Mouse (Mus musculus): ENCODE data around the gene Ace. TPM values are rescaled to one million over a fixed set of nuclear protein-coding genes. Genes with fewer than 3 reads are reported as not detected.

The Ace gene
- polyA plus RNA-seq, 1 experiment: not detected

DNA sequence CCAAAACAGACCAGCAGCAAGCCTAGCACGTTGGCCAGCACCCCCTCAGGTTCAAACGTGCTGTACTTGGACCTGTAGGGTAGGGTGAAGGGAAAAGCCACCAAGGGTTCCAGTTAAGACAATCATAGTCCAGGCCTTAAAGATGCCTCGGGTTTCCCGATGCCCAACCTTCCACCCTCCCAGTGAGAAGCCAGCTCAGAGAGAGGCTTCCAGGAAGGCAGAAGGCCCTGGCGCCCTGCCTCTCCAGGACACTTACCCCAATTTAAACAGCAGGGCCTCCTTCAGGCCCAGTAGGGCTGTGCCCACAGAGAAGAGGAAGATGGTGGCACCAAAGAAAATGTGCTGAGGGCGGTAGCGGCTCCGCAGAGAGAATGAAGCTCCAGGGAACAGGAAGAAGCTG, 32.2 kb upstream of the Ace start:
- Histone ChIP-seq H3K9ac (ENCODE audit: low read depth, poor library complexity, severe bottlenecking) (no peak overlapping the region), H3K27me3 (ENCODE audit: control insufficient read depth, insufficient read depth, low read length, poor library complexity, severe bottlenecking) (no peaks in the 10 kb centered on the region), H3K4me1 (ENCODE audit: control insufficient read depth, insufficient read depth, low read length) (no peaks in the 10 kb centered on the region), H3K27ac (ENCODE audit: insufficient read depth, low read length) (no peak overlapping the region), H3K4me3 (ENCODE audit: low read depth, low read length) (no peak overlapping the region), H3K9me3 (replicated peaks; ENCODE audit: control insufficient read depth, insufficient read depth, low read length, poor library complexity, severe bottlenecking) (no peaks in the 10 kb centered on the region), H3K36me3 (ENCODE audit: control insufficient read depth, insufficient read depth, low read length, poor library complexity, severe bottlenecking) (no peaks in the 10 kb centered on the region)
- no peak for TF ChIP-seq CTCF (IDR thresholded peaks at IDR 0.05; ENCODE audit: low read depth, low read length)

DNA sequence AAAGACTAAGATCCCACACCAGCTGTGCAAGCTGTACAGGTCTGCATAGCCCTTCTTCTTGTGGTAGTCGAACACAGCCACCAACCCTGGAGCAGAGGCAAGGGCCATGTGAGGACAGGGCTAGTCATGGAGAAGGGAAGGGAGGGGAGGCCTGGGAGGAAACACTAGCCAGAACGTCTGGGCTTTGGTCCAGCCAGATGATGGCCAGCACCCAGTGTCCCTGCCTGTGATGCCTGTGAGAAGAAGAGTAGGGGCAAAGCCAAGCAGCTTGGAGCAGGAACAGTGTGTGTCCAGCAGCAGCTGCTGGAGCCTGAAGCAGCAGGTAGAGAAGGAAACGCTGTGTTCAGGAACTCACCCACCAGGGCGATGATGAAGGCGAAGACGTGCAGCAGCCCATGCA, 31.5 kb upstream of the Ace start:
- no peak overlapping the region for H3K4me3 ChIP-seq (ENCODE audit: low read depth, low read length)
- no peaks in the 10 kb centered on the region for H3K36me3 ChIP-seq (ENCODE audit: control insufficient read depth, insufficient read depth, low read length, poor library complexity, severe bottlenecking)
- no peaks in the 10 kb centered on the region for H3K27me3 ChIP-seq (ENCODE audit: control insufficient read depth, insufficient read depth, low read length, poor library complexity, severe bottlenecking)
- H3K27ac ChIP-seq (ENCODE audit: insufficient read depth, low read length): no peak overlapping the region
- no peaks in the 10 kb centered on the region for H3K4me1 ChIP-seq (ENCODE audit: control insufficient read depth, insufficient read depth, low read length)
- TF ChIP-seq EP300 (IDR thresholded peaks at IDR 0.05; ENCODE audit: insufficient read depth, low read depth, low read length) (no peak), CTCF (IDR thresholded peaks at IDR 0.05; ENCODE audit: low read depth, low read length) (no peak), POLR2A (IDR thresholded peaks at IDR 0.05; ENCODE audit: insufficient read depth, low read length) (no peak)
- H3K9ac ChIP-seq (ENCODE audit: low read depth, poor library complexity, severe bottlenecking): no peak overlapping the region
- no peaks in the 10 kb centered on the region for H3K9me3 ChIP-seq (replicated peaks; ENCODE audit: control insufficient read depth, insufficient read depth, low read length, poor library complexity, severe bottlenecking)

DNA sequence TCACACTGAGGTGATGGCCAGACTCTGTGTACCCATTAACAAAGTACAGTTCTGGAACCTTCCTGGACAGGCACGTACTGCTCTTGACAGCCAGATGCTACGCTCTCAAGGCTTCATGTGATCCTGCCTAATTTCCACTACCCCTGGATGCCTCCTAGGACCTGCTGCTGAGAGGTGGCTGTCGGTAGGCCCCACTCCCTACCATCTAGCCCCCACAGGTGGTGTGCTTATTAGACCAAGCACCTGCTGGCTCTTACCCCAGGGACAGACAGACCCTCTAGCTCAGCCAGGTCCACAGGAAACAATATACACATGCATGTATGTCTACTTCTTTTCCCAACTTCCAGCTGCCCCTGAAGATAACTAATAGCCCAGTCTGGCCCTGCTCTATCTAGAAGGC, 30.8 kb upstream of the Ace start:
- no peaks in the 10 kb centered on the region for H3K9me3 ChIP-seq (replicated peaks; ENCODE audit: control insufficient read depth, insufficient read depth, low read length, poor library complexity, severe bottlenecking)
- H3K9ac ChIP-seq (ENCODE audit: low read depth, poor library complexity, severe bottlenecking): no peak overlapping the region
- H3K27me3 ChIP-seq (ENCODE audit: control insufficient read depth, insufficient read depth, low read length, poor library complexity, severe bottlenecking): no peaks in the 10 kb centered on the region
- no peak for TF ChIP-seq EP300 (IDR thresholded peaks at IDR 0.05; ENCODE audit: insufficient read depth, low read depth, low read length)
- TF ChIP-seq POLR2A (IDR thresholded peaks at IDR 0.05; ENCODE audit: insufficient read depth, low read length): no peak
- no peak for TF ChIP-seq CTCF (IDR thresholded peaks at IDR 0.05; ENCODE audit: low read depth, low read length)
- no peaks in the 10 kb centered on the region for H3K4me1 ChIP-seq (ENCODE audit: control insufficient read depth, insufficient read depth, low read length)
- H3K4me3 ChIP-seq (ENCODE audit: low read depth, low read length): no peak overlapping the region
- H3K27ac ChIP-seq (ENCODE audit: insufficient read depth, low read length): no peak overlapping the region
- no peaks in the 10 kb centered on the region for H3K36me3 ChIP-seq (ENCODE audit: control insufficient read depth, insufficient read depth, low read length, poor library complexity, severe bottlenecking)

DNA sequence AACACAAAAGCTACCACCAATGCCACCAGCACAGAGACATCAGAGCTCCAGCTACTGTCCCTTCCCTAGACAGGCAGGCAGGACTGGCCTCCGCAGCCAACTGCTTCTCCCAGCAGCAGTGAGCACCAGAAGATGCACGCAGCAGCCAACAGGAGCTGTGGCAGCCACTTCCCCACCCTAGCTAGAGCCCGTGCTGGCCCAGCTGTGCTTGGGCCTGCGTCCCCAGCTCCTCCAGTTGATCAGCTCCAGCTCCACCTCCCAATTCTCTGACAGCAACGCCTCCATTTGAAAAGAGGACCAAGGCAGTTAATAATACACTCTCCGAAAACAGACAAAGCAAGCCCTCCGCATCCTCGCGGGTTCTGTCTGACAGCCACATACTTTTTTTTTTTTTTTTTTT, 29.0 kb upstream of the Ace start:
- Histone ChIP-seq H3K27me3 (ENCODE audit: control insufficient read depth, insufficient read depth, low read length, poor library complexity, severe bottlenecking) (no peaks in the 10 kb centered on the region), H3K27ac (ENCODE audit: insufficient read depth, low read length) (no peak overlapping the region), H3K4me3 (ENCODE audit: low read depth, low read length) (no peak overlapping the region; the same call in 1 of the 2 replicates), H3K9me3 (replicated peaks; ENCODE audit: control insufficient read depth, insufficient read depth, low read length, poor library complexity, severe bottlenecking) (no peaks in the 10 kb centered on the region), H3K4me1 (ENCODE audit: control insufficient read depth, insufficient read depth, low read length) (no peaks in the 10 kb centered on the region), H3K36me3 (ENCODE audit: control insufficient read depth, insufficient read depth, low read length, poor library complexity, severe bottlenecking) (no peaks in the 10 kb centered on the region), H3K9ac (ENCODE audit: low read depth, poor library complexity, severe bottlenecking) (no peak overlapping the region)
- no peak for TF ChIP-seq POLR2A (IDR thresholded peaks at IDR 0.05; ENCODE audit: insufficient read depth, low read length)

DNA sequence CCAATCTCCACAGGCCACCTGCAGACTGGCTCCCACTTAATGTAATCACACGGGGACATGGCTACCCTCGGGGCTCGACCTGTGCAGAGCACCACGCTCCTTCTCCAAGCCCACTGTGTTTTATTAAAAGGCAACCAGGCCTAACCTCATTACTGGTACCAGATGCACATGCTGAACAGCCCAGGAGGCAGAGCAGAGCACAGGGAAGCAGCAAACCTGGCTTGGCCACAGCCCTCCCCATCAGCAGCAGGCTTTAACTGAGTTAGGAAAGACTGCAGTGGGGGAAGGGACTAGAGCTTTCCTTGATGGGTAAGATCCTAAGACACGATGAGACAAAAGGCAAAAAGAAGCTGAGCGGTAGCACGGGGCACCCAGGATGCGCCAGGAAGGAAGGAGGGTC, 25.8 kb upstream of the Ace start:
- Histone ChIP-seq H3K4me1 (ENCODE audit: control insufficient read depth, insufficient read depth, low read length) (no peaks in the 10 kb centered on the region), H3K4me3 (ENCODE audit: low read depth, low read length) (no peak overlapping the region), H3K9me3 (replicated peaks; ENCODE audit: control insufficient read depth, insufficient read depth, low read length, poor library complexity, severe bottlenecking) (no peaks in the 10 kb centered on the region), H3K9ac (ENCODE audit: low read depth, poor library complexity, severe bottlenecking) (no peak overlapping the region), H3K27ac (ENCODE audit: insufficient read depth, low read length) (no peak overlapping the region), H3K36me3 (ENCODE audit: control insufficient read depth, insufficient read depth, low read length, poor library complexity, severe bottlenecking) (no peaks in the 10 kb centered on the region), H3K27me3 (ENCODE audit: control insufficient read depth, insufficient read depth, low read length, poor library complexity, severe bottlenecking) (no peaks in the 10 kb centered on the region)
- TF ChIP-seq CTCF (IDR thresholded peaks at IDR 0.05; ENCODE audit: low read depth, low read length): no peak
- no peak for TF ChIP-seq POLR2A (IDR thresholded peaks at IDR 0.05; ENCODE audit: insufficient read depth, low read length)
- TF ChIP-seq EP300 (IDR thresholded peaks at IDR 0.05; ENCODE audit: insufficient read depth, low read depth, low read length): no peak

DNA sequence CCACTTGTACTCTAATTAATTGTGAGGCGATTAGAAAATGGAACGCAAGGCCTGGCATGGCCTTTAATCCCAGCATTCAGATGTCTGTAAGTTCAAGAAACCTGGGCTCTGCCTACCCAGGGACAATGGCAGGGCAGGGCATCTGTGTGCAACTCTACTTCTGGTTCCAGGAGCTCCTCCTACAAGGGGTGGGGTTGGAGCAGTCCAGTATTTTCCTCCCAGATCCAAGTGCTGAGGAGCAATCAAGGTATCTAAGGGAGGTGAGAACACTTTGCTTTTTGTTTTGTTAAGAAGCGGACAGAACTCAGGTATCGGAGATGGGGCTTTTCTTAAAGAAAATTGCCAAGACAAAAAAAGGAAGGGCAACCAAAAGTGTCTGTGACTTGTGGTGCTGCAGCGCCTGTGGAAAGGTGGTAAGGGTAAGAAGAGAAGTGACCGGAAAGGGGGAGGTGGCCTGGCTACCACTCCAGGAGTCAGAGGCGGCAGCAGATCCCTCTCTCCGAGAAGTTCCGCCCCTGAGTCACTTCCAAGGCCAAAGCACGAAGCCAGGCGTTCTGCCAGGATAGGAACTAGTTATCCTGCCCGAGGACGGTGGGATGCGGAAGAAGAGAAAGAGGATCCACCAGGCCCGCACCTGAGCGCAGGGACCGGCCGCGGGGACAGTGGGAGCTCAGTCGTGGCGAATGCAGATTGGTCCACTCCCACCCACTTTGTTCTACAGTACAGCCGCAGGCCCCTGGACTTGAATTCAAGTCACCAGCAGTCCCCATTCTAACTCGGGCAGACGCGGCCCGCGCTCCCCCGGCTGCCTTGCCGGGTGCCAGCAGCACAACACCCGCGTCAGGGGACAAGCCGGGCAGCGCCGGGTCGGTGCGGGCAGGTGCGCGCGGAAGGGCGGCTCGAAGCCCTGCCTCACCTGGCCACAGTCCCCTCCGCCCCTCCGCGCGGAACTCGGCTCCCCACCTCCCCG, 24.3 kb upstream of the Ace start:
- TF ChIP-seq EP300 (IDR thresholded peaks at IDR 0.05; ENCODE audit: insufficient read depth, low read depth, low read length) (no peak), POLR2A (IDR thresholded peaks at IDR 0.05; ENCODE audit: insufficient read depth, low read length) (no peak), CTCF (IDR thresholded peaks at IDR 0.05; ENCODE audit: low read depth, low read length) (no peak)
- Histone ChIP-seq H3K27me3 (ENCODE audit: control insufficient read depth, insufficient read depth, low read length, poor library complexity, severe bottlenecking) (no peaks in the 10 kb centered on the region), H3K27ac (ENCODE audit: insufficient read depth, low read length) (no peak overlapping the region), H3K36me3 (ENCODE audit: control insufficient read depth, insufficient read depth, low read length, poor library complexity, severe bottlenecking) (no peaks in the 10 kb centered on the region), H3K9me3 (replicated peaks; ENCODE audit: control insufficient read depth, insufficient read depth, low read length, poor library complexity, severe bottlenecking) (no peaks in the 10 kb centered on the region), H3K9ac (ENCODE audit: low read depth, poor library complexity, severe bottlenecking) (peak overlapping the region; percentile 85), H3K4me1 (ENCODE audit: control insufficient read depth, insufficient read depth, low read length) (no peaks in the 10 kb centered on the region), H3K4me3 (ENCODE audit: low read depth, low read length) (peak overlapping the region; percentile 86)
